Mouse (Mus musculus) adrenal gland, adult 2 months (tissue): ENCODE results near the gene Shpk. TPM values are rescaled to one million over a fixed set of nuclear protein-coding genes. Genes with fewer than 3 reads are reported as not detected.
A peak's percentile ranks its signal among the peaks of the same experiment; 100 is the strongest.

ENCODE experiments used
- DNase-seq: peaks from one replicate; pipeline ENCODE4 v3.0.0; 2021
- polyA plus RNA-seq: library from polyadenylated mRNA; depleted of rRNA; stranded (reverse); fragments of >200 nt; gene quantifications from 2 replicates; pipeline ENCODE4 v1.2.3, GENCODE M21; 2012
- total RNA-seq, 2 experiments: library from RNA; stranded (reverse); gene quantifications; 2 replicates each; pipeline ENCODE4 v1.2.3; 2021

The Shpk gene
- total and polyA plus RNA-seq, 3 experiments = 8.8 to 12.4 (median 10.9) TPM

DNA sequence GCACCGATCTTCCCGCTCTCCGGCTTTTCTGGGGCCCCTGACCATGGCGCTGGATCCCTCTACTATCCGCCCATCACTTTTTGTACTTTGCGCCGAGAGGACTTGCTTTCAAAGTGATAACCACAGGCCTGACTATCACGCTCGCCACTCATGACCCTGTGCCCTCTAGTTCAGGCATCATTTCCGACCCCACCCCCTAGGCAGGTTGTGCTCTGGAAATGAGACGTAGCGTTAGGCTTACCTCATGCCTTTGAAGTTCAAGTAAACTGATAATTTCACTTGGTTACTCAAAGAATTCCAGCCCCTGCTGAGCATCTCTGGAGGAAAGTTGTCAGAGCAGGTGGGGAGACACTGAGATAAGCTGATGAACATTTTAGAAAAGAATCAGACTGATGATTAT lies 619 bp downstream of the Shpk start:
- DNase-seq = peak; percentile 43

GRCm38 (mm10) chr11:73201021-73201420 lies 1.8 kb downstream of the Shpk start:
- DNase-seq = peak; percentile 62

DNA sequence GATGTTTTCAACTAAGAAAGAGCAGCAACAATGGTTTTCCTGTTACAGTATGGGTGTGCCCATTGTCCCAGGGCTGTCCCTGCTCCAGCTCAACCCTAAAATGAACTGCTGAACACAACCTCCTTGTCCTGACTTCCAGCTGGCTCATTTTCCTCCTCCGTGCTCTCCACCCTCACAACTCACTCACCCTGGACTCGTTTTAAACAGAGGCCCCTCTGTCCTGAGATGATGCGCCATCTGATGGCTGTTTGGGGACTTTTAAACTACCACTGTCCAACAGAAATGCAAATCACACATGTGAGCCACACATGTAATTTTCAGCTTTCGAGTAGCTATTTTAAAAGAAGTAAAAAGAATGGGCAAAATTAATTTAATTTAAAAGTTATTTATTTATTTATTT lies 2.3 kb downstream of the Shpk start:
- DNase-seq = no peak

DNA sequence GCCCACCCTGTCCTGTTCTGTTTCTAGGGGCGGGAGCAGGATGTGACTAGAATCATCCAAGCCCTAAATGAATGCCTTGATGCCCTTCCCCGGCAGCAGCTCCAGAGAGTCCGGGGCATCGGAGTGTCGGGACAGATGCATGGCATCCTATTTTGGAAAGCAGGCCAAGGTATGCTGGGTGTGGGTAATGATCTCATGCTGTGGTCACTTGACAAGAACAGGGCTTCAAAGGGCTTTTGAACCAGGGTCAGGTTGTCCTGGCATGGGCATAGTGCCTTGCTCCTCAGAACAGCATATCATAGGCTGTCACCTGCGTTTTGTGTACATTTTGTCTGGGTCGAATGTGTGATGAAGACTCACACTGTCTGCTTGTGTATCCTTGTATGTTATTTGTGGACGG lies 4.6 kb downstream of the Shpk start:
- DNase-seq = no peak

- DNase-seq = no peak
Observed at GRCm38 (mm10) chr11:73205194-73205593, 5.9 kb downstream of the Shpk start.

GRCm38 (mm10) chr11:73207621-73208020 lies 8.4 kb downstream of the Shpk start:
- DNase-seq = no peak

DNA sequence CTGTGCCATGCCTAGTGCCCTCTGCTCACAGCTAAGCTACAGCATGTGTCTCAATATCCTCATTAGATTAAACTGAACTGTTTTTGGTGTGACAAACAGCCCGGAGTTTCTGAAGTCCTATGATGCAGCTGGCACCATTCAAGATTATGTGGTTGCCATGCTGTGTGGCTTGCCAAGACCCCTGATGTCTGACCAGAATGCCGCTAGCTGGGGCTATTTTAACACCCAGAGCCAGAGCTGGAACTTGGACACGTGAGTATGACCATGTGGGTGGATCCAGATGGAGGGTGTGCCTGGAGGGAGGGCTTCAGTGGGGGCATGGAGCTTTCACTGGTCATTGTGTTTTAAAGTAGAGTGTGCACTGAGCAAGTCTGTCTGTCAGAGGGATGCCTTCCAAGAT lies 14.7 kb downstream of the Shpk start:
- DNase-seq = no peak

- no peak for DNase-seq
Observed at GRCm38 (mm10) chr11:73219671-73220070, 20.4 kb downstream of the Shpk start.

DNA sequence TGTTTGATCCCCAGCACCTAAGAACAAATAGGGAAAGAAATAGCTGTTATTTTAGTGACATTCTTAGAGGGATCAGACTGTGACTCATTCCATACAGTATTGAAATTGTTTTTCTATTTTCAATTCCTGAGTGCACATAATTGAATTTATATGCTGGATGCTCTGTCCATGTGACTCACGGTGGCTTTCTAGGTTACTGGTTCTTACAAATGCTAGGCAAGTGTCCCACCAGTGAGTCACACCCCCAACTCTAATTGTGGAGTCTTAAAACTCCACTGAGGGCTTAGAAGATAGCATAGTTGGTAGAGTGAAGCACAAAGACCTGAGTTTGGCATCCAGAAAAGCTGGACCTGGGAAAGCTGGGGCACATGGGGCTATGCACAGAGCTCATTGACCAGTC lies 21.4 kb downstream of the Shpk start:
- DNase-seq = no peak

DNA sequence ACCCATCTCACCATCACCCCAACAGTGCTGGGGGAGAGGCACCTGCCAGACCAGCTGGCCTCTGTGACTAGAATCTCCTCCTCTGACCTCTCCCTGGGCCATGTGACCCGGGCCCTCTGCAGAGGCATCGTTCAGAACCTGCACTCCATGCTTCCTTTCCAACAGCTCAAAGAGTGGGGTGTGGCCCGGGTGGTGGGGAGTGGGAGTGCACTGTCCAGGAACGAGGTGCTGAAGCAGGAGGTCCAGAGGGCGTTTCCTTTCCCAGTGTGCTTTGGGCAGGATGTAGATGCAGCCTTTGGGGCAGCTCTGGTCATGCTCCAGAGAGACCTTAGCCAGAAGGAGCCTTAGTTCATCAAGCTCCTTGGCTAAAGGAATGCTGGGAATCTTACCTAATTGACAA lies 23.6 kb downstream of the Shpk start:
- DNase-seq = no peak

DNA sequence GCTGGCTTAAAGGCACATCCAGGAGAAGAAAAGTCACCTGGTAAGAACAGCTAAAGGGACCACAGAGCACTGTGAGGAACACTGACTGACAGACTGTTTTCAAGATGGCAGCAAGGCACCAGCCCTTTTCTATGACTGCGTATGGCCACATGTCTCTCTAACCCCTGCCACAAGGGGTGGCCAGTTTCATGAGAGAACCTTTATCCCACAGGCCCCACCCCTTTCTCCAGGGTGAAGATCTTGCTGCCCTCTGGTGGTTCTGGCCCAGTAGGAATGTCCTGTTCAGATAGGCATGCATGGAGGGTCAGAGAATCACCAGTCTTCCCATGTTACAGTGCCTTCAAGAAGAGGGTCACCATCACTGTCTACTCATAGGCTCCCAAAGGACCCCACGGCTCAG lies 24.7 kb downstream of the Shpk start:
- peak; percentile 43 for DNase-seq

- DNase-seq = no peak
Observed at GRCm38 (mm10) chr11:73225856-73226255, 26.6 kb downstream of the Shpk start.

GRCm38 (mm10) chr11:73228881-73229280 lies 29.6 kb downstream of the Shpk start:
- DNase-seq = no peak

- no peak for DNase-seq
Observed at GRCm38 (mm10) chr11:73230081-73230480, 30.8 kb downstream of the Shpk start.

DNA sequence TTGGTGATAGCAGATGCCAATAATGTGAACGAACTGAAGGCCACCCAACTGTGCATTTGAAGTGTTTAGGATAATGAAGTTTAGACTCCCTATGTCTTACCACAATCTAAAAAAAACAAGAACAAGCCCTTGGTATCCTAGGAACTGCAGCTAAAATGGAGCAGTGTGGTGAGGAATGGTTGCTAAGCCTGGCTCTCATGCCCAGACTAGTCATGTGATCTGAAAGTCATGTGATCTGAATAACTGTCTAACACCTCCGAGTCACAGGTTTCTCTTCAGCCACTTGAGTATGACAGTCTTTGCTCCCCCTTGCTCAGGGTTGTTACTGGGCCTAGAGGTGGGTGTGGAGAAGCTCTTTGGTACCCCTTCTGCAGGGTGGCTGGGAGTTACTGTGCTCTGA lies 33.3 kb downstream of the Shpk start:
- no peak for DNase-seq

GRCm38 (mm10) chr11:73233992-73234391 lies 34.7 kb downstream of the Shpk start, which contains the start of gene Trpv1:
TSS of gene Trpv1 (plus strand) at chr11:73234292.
- no peak for DNase-seq

- peak; percentile 52 for DNase-seq
Observed at GRCm38 (mm10) chr11:73235990-73236701, 36.9 kb downstream of the Shpk start.

DNA sequence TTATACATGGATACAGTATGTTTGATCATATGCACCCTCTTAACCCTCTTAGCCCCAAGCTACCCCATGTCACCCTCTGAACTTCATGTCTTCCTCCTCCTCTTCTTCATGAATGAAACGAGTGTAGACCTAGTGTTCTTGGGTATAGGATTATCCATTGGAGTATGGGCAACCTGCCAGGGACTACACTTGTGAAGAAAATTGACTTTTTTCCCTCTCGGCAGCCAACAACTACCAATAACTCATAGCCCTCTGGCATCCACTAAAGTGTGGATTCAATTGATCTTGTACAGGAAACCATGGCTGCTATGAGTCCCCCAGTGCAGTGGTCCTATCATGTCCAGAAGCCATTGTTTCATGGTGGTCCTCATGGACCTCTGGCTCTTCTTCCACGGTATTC lies 37.5 kb downstream of the Shpk start:
- no peak for DNase-seq

GRCm38 (mm10) chr11:73242199-73242598 lies 42.9 kb downstream of the Shpk start:
- DNase-seq = no peak

DNA sequence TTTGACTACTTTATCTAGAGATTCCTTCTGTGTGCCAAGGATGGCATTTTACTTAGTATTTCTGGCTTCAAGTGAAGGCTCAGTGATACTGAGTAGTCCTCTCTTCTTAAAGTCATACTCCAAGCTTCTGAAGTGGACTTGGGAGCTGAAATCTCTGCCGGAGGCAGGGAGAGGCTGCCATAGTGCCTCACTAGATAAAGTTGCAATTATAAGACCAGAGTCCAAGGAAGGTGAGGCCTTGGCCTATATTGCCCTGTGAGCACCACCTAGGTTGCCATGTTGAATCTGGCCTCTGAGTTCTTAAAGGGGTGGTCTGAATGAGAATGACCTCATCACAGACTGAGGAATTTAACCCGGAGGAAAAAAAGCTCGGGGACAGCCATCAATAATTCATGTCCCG lies 43.5 kb downstream of the Shpk start:
- DNase-seq = no peak

- no peak for DNase-seq
Observed at GRCm38 (mm10) chr11:73257362-73257945, 58.2 kb downstream of the Shpk start.

- peak; percentile 9 for DNase-seq
Observed at GRCm38 (mm10) chr11:73258664-73259063, 59.4 kb downstream of the Shpk start.

DNA sequence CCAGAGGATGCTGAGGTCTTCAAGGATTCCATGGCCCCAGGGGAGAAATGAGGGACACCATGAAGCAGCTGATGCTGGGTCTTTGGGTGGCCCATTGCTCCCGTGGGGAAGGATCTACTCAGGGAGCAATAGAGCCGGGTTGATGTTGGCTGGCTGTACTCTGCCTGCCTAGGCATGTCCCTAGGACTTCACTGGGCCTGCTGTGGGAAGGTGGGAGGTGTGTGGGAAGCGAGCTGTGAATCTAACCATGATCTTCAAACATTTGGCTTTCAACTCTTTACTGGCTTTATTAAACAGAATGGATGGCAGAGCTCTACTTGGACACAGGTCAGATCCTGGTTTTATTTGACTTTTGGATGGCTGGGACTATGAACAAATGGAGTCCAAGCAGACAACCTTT lies 61.2 kb downstream of the Shpk start:
- no peak for DNase-seq

DNA sequence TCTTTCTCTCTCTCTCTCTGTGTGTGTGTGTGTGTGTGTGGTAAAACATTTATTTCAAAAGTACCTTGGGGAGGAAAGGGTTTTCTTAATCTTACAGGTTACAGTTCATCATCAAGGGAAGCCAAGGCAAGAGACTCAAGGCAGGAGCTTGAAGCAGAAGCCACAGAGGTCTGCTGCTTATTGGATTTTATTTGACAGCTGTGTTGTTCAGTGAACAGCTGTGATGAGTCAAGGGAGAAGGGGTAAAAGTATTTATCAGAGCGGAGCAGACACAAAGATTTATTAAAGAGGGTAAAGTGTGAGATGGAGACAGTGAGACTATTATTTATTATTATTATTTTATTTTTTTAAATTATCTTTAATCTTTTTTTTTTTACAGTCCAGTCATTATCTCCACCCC lies 62.1 kb downstream of the Shpk start:
- DNase-seq = no peak
